Mouse (Mus musculus): Measurements from ENCODE around the gene Wdcp. TPM values are rescaled to one million over a fixed set of nuclear protein-coding genes. Genes with fewer than 3 reads are reported as not detected.

Wdcp gene
- polyA plus RNA-seq, 1 experiment from 2014 or later: 17.1 TPM

Other genes starting within 250 kb of the Wdcp start
- gene Fam228a, start 104.9 kb upstream of the Wdcp start, polyA plus RNA-seq (2014; fragmentation: Nextera tagmentation; extraction: Ambion mirVana): 0.26 and 0.28 TPM in 2 replicates
- 2.9 and 3.3 TPM in 2 replicates for gene Pfn4, start 74.3 kb upstream of the Wdcp start, polyA plus RNA-seq (2014; fragmentation: Nextera tagmentation; extraction: Ambion mirVana)
- 1.1 and 2.6 TPM in 2 replicates for gene Fam228b, start 74.0 kb upstream of the Wdcp start, polyA plus RNA-seq (2014; fragmentation: Nextera tagmentation; extraction: Ambion mirVana)
- gene Sf3b6, start 25.8 kb upstream of the Wdcp start, polyA plus RNA-seq (2014; fragmentation: Nextera tagmentation; extraction: Ambion mirVana): 175 and 184 TPM in 2 replicates
- gene Fkbp1b, start 1.7 kb upstream of the Wdcp start, polyA plus RNA-seq (2014; fragmentation: Nextera tagmentation; extraction: Ambion mirVana): 7.9 and 11.5 TPM in 2 replicates
- gene Mfsd2b, start 31.1 kb downstream of the Wdcp start, polyA plus RNA-seq (2014; fragmentation: Nextera tagmentation; extraction: Ambion mirVana): 12.7 and 14.8 TPM in 2 replicates
- gene Ubxn2a, start 64.4 kb downstream of the Wdcp start, polyA plus RNA-seq (2014; fragmentation: Nextera tagmentation; extraction: Ambion mirVana): 30.6 TPM in 2 replicates
- 11.1 and 12.8 TPM in 2 replicates for gene Atad2b, start 74.0 kb downstream of the Wdcp start, polyA plus RNA-seq (2014; fragmentation: Nextera tagmentation; extraction: Ambion mirVana)

Data from heart, embryonic 11.5 days (tissue).